Mouse (Mus musculus): Measurements from ENCODE around the gene Upp2. TPM values are rescaled to one million over a fixed set of nuclear protein-coding genes. Genes with fewer than 3 reads are reported as not detected.

Upp2 gene
- total RNA-seq, 1 experiment: 0.67 TPM

DNA sequence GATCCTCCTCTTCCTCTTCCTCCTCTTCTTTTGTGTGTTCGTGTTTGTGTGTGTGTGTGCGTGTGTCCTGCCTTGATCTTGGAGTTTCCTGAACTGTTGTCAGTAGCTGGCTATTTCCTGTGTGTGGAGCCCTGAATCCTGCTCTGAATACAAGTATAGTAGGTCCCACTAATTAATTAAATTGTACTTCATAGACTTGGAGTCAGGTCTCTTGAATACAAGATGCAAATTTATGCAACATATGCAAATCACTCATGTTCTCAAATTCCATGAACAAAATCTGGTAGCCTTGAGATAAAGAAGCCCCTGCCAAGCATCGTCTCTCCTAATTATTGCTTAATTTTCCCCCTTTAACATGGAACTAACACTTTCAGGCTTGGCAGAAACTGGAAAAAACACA, 36.3 kb downstream of the Upp2 start:
- Histone ChIP-seq H3K4me3 (ENCODE audit: insufficient read depth in 1 of 2, low read depth in 1 of 2, low read length in 2 of 2, poor library complexity in 1 of 2, severe bottlenecking in 1 of 2) (no peak overlapping the region), H3K27ac (ENCODE audit: insufficient read depth, low read depth, low read length, poor library complexity, severe bottlenecking) (no peak overlapping the region), H3K9ac (ENCODE audit: insufficient read depth, low read depth, low read length, poor library complexity, severe bottlenecking) (no peak overlapping the region), H3K9me3 (ENCODE audit: control insufficient read depth, insufficient read depth, low read depth, low read length) (no peaks in the 10 kb centered on the region), H3K36me3 (ENCODE audit: control insufficient read depth, insufficient read depth, low read length, poor library complexity, severe bottlenecking) (no peaks in the 10 kb centered on the region), H3K4me1 (ENCODE audit: control insufficient read depth in 2 of 2, insufficient read depth in 2 of 2, low read length in 2 of 2, poor library complexity in 1 of 2) (peaks cover 3 to 5% of the 10 kb centered on the region in 2 experiments; a peak in 3 of 4 replicates)
- no peak for TF ChIP-seq MAFK (IDR thresholded peaks at IDR 0.05; ENCODE audit: insufficient read depth, low read depth, low read length)
- TF ChIP-seq ZNF384 (IDR thresholded peaks at IDR 0.05; ENCODE audit: low read depth, low read length): no peak
- TF ChIP-seq ZC3H11A (IDR thresholded peaks at IDR 0.05; ENCODE audit: borderline replicate concordance, low read depth, low read length): no peak
- no peak for TF ChIP-seq HCFC1 (IDR thresholded peaks at IDR 0.05; ENCODE audit: borderline replicate concordance, insufficient read depth, low read length)
- no peak for TF ChIP-seq CHD2 (IDR thresholded peaks at IDR 0.05; ENCODE audit: low read depth, low read length)
- in situ Hi-C loops (cut with MboI; ENCODE audit: low sequenced_read_pairs in 2 of 2, unreplicated experiment in 2 of 2): no loop called here
- no peak for DNase-seq (ENCODE audit: low read depth, low spot score)

DNA sequence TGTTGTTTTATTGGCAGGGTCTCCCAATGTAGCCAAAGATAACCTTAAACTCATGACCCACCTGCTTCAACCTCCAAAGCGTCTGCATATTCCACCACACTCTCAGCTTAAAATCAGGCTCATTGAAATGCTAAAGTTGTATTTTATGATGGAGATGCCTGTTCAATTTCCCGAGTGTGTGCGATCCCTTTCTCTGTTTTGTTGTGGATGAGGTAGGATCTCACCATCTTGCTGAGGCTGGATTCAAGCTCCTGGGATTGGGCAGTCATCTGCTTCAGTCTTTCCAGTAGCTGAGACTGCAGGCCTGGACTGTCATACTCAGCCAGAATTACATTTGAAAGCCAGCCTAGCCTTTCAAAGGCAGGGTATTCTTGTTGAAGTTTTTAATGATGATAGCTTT, 37.7 kb downstream of the Upp2 start:
- Histone ChIP-seq H3K9me3 (ENCODE audit: control insufficient read depth, insufficient read depth, low read depth, low read length) (no peaks in the 10 kb centered on the region), H3K27ac (ENCODE audit: insufficient read depth, low read depth, low read length, poor library complexity, severe bottlenecking) (no peak overlapping the region), H3K4me3 (ENCODE audit: insufficient read depth in 1 of 2, low read depth in 1 of 2, low read length in 2 of 2, poor library complexity in 1 of 2, severe bottlenecking in 1 of 2) (no peak overlapping the region), H3K9ac (ENCODE audit: insufficient read depth, low read depth, low read length, poor library complexity, severe bottlenecking) (no peak overlapping the region), H3K36me3 (ENCODE audit: control insufficient read depth, insufficient read depth, low read length, poor library complexity, severe bottlenecking) (no peaks in the 10 kb centered on the region), H3K4me1 (ENCODE audit: control insufficient read depth in 2 of 2, insufficient read depth in 2 of 2, low read length in 2 of 2, poor library complexity in 1 of 2) (peaks cover 3 to 5% of the 10 kb centered on the region in 2 experiments; a peak in 3 of 4 replicates)
- in situ Hi-C loops (cut with MboI; ENCODE audit: low sequenced_read_pairs in 2 of 2, unreplicated experiment in 2 of 2): no loop called here
- TF ChIP-seq ZNF384 (IDR thresholded peaks at IDR 0.05; ENCODE audit: low read depth, low read length): no peak
- TF ChIP-seq HCFC1 (IDR thresholded peaks at IDR 0.05; ENCODE audit: borderline replicate concordance, insufficient read depth, low read length): no peak
- TF ChIP-seq ZC3H11A (IDR thresholded peaks at IDR 0.05; ENCODE audit: borderline replicate concordance, low read depth, low read length): no peak
- no peak for DNase-seq (ENCODE audit: low read depth, low spot score)

DNA sequence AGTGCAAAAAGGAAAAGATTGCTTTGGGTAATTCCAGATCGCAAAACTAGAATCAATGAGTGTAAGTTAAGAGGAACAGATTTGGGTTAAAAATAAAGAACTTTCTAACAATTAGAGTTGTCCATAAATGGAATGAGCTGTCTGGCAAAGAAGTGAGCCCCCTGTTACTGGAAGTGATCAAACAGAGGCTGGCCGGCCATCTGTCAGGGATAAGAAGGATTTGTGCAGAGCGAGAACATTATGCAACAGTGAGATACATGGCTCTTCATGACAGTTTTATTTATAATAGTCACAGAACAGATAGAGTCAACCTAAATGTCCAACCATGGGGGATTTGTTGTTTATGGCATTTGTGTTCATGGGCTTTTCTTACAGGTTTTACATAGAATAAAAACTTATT, 46.6 kb downstream of the Upp2 start:
- TF ChIP-seq MAFK (IDR thresholded peaks at IDR 0.05; ENCODE audit: insufficient read depth, low read depth, low read length): no peak
- no peak for TF ChIP-seq HCFC1 (IDR thresholded peaks at IDR 0.05; ENCODE audit: borderline replicate concordance, insufficient read depth, low read length)
- no peak for TF ChIP-seq ZNF384 (IDR thresholded peaks at IDR 0.05; ENCODE audit: low read depth, low read length)
- TF ChIP-seq CHD2 (IDR thresholded peaks at IDR 0.05; ENCODE audit: low read depth, low read length): no peak
- no peak for TF ChIP-seq ZC3H11A (IDR thresholded peaks at IDR 0.05; ENCODE audit: borderline replicate concordance, low read depth, low read length)
- Histone ChIP-seq H3K9me3 (ENCODE audit: control insufficient read depth, insufficient read depth, low read depth, low read length) (no peaks in the 10 kb centered on the region), H3K4me1 (ENCODE audit: control insufficient read depth in 2 of 2, insufficient read depth in 2 of 2, low read length in 2 of 2, poor library complexity in 1 of 2) (no peaks in the 10 kb centered on the region), H3K4me3 (ENCODE audit: insufficient read depth in 1 of 2, low read depth in 1 of 2, low read length in 2 of 2, poor library complexity in 1 of 2, severe bottlenecking in 1 of 2) (no peak overlapping the region), H3K9ac (ENCODE audit: insufficient read depth, low read depth, low read length, poor library complexity, severe bottlenecking) (no peak overlapping the region), H3K36me3 (ENCODE audit: control insufficient read depth, insufficient read depth, low read length, poor library complexity, severe bottlenecking) (no peaks in the 10 kb centered on the region), H3K27ac (ENCODE audit: insufficient read depth, low read depth, low read length, poor library complexity, severe bottlenecking) (no peak overlapping the region)
- DNase-seq (ENCODE audit: low read depth, low spot score): no peak
- in situ Hi-C loops (cut with MboI; ENCODE audit: low sequenced_read_pairs in 2 of 2, unreplicated experiment in 2 of 2): no loop called here

DNA sequence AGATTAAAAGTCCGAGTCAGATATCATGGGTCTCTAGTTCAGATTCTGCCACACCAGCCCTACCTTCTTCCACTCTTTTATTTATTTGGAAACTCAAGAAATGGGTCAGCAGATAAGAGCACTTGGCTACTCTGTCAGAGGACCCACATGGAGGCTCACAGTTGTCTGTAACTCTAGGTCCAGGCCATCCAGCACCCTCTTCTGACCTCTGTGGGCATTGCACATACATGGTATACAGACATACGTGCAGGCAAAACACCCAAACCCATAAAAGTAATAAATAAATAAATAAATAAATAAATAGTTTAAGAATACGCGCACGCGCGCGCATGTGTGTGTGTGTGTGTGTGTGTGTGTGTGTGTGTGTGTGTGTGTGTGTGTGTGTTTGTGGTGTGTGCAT, 47.8 kb downstream of the Upp2 start:
- DNase-seq (ENCODE audit: low read depth, low spot score): no peak
- in situ Hi-C loops (cut with MboI; ENCODE audit: low sequenced_read_pairs in 2 of 2, unreplicated experiment in 2 of 2): no loop called here
- Histone ChIP-seq H3K36me3 (ENCODE audit: control insufficient read depth, insufficient read depth, low read length, poor library complexity, severe bottlenecking) (no peaks in the 10 kb centered on the region), H3K27ac (ENCODE audit: insufficient read depth, low read depth, low read length, poor library complexity, severe bottlenecking) (no peak overlapping the region), H3K4me3 (ENCODE audit: insufficient read depth in 1 of 2, low read depth in 1 of 2, low read length in 2 of 2, poor library complexity in 1 of 2, severe bottlenecking in 1 of 2) (no peak overlapping the region), H3K4me1 (ENCODE audit: control insufficient read depth in 2 of 2, insufficient read depth in 2 of 2, low read length in 2 of 2, poor library complexity in 1 of 2) (no peaks in the 10 kb centered on the region), H3K9ac (ENCODE audit: insufficient read depth, low read depth, low read length, poor library complexity, severe bottlenecking) (no peak overlapping the region), H3K9me3 (ENCODE audit: control insufficient read depth, insufficient read depth, low read depth, low read length) (no peaks in the 10 kb centered on the region)
- no peak for TF ChIP-seq ZNF384 (IDR thresholded peaks at IDR 0.05; ENCODE audit: low read depth, low read length)
- TF ChIP-seq HCFC1 (IDR thresholded peaks at IDR 0.05; ENCODE audit: borderline replicate concordance, insufficient read depth, low read length): no peak
- TF ChIP-seq MAFK (IDR thresholded peaks at IDR 0.05; ENCODE audit: insufficient read depth, low read depth, low read length): no peak
- TF ChIP-seq ZC3H11A (IDR thresholded peaks at IDR 0.05; ENCODE audit: borderline replicate concordance, low read depth, low read length): no peak
- TF ChIP-seq CHD2 (IDR thresholded peaks at IDR 0.05; ENCODE audit: low read depth, low read length): no peak

DNA sequence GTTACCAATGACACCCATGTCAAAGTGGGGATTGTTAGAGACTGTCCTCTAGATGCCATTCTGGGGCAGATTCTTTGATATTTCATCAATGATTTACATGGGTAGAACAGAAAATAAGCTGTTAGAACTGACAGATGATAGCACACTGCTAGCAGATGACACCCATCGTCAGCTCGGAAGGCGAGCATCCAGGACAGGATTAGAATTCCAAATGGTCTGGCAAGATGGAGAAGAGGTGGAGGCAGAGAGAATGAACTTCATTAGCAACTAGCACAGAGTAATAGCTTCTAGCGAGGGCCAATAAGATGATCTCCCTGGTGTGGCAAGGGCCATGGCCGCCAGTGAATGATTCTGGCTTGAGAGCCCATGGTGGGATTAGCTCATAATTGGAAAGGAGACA, 48.7 kb downstream of the Upp2 start:
- TF ChIP-seq MAFK (IDR thresholded peaks at IDR 0.05; ENCODE audit: insufficient read depth, low read depth, low read length) (no peak), CHD2 (IDR thresholded peaks at IDR 0.05; ENCODE audit: low read depth, low read length) (no peak), HCFC1 (IDR thresholded peaks at IDR 0.05; ENCODE audit: borderline replicate concordance, insufficient read depth, low read length) (no peak)
- Histone ChIP-seq H3K9ac (ENCODE audit: insufficient read depth, low read depth, low read length, poor library complexity, severe bottlenecking) (no peak overlapping the region), H3K36me3 (ENCODE audit: control insufficient read depth, insufficient read depth, low read length, poor library complexity, severe bottlenecking) (no peaks in the 10 kb centered on the region), H3K4me1 (ENCODE audit: control insufficient read depth in 2 of 2, insufficient read depth in 2 of 2, low read length in 2 of 2, poor library complexity in 1 of 2) (no peaks in the 10 kb centered on the region), H3K27ac (ENCODE audit: insufficient read depth, low read depth, low read length, poor library complexity, severe bottlenecking) (no peak overlapping the region), H3K9me3 (ENCODE audit: control insufficient read depth, insufficient read depth, low read depth, low read length) (no peaks in the 10 kb centered on the region), H3K4me3 (ENCODE audit: insufficient read depth in 1 of 2, low read depth in 1 of 2, low read length in 2 of 2, poor library complexity in 1 of 2, severe bottlenecking in 1 of 2) (no peak overlapping the region)
- no peak for DNase-seq (ENCODE audit: low read depth, low spot score)
- in situ Hi-C loops (cut with MboI; ENCODE audit: low sequenced_read_pairs in 2 of 2, unreplicated experiment in 2 of 2): no loop called here
